Mouse (Mus musculus) hindbrain, postnatal 0 days (tissue): ENCODE measurements around the gene Olfr543. TPM values are rescaled to one million over a fixed set of nuclear protein-coding genes. Genes with fewer than 3 reads are reported as not detected.
"Not testable (repeated sequence)": the region's sequence is repeated elsewhere in the genome, so short reads cannot be mapped to it uniquely, and the experiment has no call there.

Experiments used
- ATAC-seq: fragments of 200-750 bp; cut with Nextera tagmentation; 2 replicates; pipeline ENCODE4 v1.8.0; 2017; ENCODE audit warnings: mild to moderate bottlenecking, moderate TSS enrichment, moderate library complexity
- DNase-seq: peaks from one replicate; pipeline ENCODE4 v3.0.0-alpha.2; 2015; ENCODE audit warnings: low spot score
- H3K27ac ChIP-seq: fragments of 300-500 bp; sonication (generic); 2 replicates; pipeline ENCODE4 v1.5.1; 2014; ENCODE audit warnings: mild to moderate bottlenecking
- H3K27me3 ChIP-seq: fragments of 300-500 bp; sonication (generic); 2 replicates; pipeline ENCODE4 v1.6.1; 2014; ENCODE audit warnings: low read length, mixed read lengths; ENCODE audit not compliant: insufficient read depth
- H3K36me3 ChIP-seq: fragments of 300-500 bp; sonication (generic); 2 replicates; pipeline ENCODE4 v1.6.1; 2014; ENCODE audit warnings: low read length, mixed read lengths; ENCODE audit not compliant: insufficient read depth
- H3K4me1 ChIP-seq: fragments of 300-500 bp; sonication (generic); 2 replicates; pipeline ENCODE4 v1.6.1; 2014; ENCODE audit warnings: antibody characterized with exemption, low read length, mixed read lengths; ENCODE audit not compliant: insufficient read depth
- H3K4me2 ChIP-seq: fragments of 300-500 bp; sonication (generic); 2 replicates; pipeline ENCODE4 v1.6.1; 2014; ENCODE audit warnings: low read depth, mild to moderate bottlenecking, low read length, moderate library complexity, mixed read lengths
- H3K4me3 ChIP-seq: fragments of 300-500 bp; sonication (generic); 2 replicates; pipeline ENCODE4 v1.5.1; 2014; ENCODE audit warnings: low read length
- H3K9ac ChIP-seq: fragments of 300-500 bp; sonication (generic); replicated peaks from 2 replicates; pipeline ENCODE4 v1.6.1; 2014; ENCODE audit warnings: mild to moderate bottlenecking, low read length, moderate library complexity, mixed read lengths
- H3K9me3 ChIP-seq: fragments of 300-500 bp; sonication (generic); 2 replicates; pipeline ENCODE4 v1.6.1; 2016; ENCODE audit warnings: low read length, mixed read lengths
- CTCF ChIP-seq: IDR thresholded peaks from 2 replicates; pipeline ENCODE4 v1.5.1; 2016; ENCODE audit warnings: antibody characterized with exemption, control low read depth, low read depth
- whole genome bisulfite sequencing: fragments of 180-500 bp; shearing (Covaris S2); extraction: QIAGEN DNeasy Blood & Tissue Kit; methylation state at CpG from one replicate; pipeline ENCODE4 v1.1.7; 2014; 5-methylcytosine and 5-hydroxymethylcytosine counted together
- polyA plus RNA-seq: library from polyadenylated mRNA; unstranded; fragments of >200 nt; fragmentation: Nextera tagmentation; extraction: Ambion mirVana; gene quantifications from 2 replicates; pipeline ENCODE4 v1.2.1, GENCODE M21; 2015
- total RNA-seq: library from RNA; depleted of rRNA; stranded (reverse); fragments of >200 nt; gene quantifications from 2 replicates; pipeline ENCODE4 v1.2.3, GENCODE M21; 2014

The Olfr543 gene
- total and polyA plus RNA-seq, 2 experiments from 2014 or later, result 0.28 TPM; not detected in 1

DNA sequence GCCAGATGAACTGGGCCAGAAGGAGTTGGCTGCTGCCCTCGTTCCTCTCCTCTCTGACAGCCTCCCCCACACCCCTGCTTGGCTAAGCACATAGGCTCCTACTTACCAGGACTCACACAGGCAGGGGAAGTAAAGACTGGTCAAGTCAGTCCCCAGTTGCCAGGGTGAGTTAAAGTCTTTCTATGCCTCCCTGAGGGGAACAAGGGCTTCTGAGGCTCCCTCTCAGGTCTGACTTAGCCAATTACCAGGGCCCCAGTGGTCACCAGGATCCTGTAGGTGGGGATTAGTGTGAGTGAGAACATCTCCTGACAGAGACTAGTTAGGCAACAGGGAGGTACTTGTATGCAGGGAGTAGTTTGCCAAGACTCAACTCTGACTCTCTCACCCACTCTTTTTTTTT lies 6.7 kb upstream of the Olfr543 start, which contains the start of gene Olfr544:
Gene Olfr544 (minus strand): TSS at position 153 of the 400 bp plus-strand sequence.
- Histone ChIP-seq H3K4me1 (no peaks in the 10 kb centered on the region), H3K9ac (no peak within 1 kb of the TSS), H3K9me3 (no peaks in the 10 kb centered on the region), H3K36me3 (no peaks in the 10 kb centered on the region), H3K27me3 (no peaks in the 10 kb centered on the region), H3K27ac (no peak within 1 kb of the TSS), H3K4me2 (no peak within 1 kb of the TSS), H3K4me3 (no peak within 1 kb of the TSS)
- ATAC-seq (no peak), DNase-seq (no peak)
- TF ChIP-seq CTCF, result no peak
- 67% methylated on average over 1 of the region's 1 CpGs for WGBS

DNA sequence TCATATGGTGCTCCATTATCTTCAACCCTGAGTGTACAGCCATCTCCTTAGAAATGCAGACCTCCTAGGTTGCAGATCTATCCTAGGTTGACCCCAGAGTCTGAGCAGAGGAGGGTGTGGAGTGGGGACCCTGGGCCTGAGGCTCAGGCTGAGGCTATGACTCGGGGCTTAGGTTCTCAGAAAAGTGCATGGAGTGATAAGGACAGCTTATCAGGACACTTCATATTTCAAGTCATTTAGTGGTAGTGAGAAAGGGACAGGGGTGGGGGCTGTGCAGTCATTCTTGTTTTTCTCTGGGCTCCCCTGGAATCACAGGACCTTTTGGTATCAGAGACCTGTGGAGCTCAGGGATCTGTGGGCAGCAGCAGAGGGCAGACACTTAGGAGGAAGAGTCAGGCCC lies 4.6 kb upstream of the Olfr543 start:
- H3K36me3 ChIP-seq, result no peaks in the 10 kb centered on the region

DNA sequence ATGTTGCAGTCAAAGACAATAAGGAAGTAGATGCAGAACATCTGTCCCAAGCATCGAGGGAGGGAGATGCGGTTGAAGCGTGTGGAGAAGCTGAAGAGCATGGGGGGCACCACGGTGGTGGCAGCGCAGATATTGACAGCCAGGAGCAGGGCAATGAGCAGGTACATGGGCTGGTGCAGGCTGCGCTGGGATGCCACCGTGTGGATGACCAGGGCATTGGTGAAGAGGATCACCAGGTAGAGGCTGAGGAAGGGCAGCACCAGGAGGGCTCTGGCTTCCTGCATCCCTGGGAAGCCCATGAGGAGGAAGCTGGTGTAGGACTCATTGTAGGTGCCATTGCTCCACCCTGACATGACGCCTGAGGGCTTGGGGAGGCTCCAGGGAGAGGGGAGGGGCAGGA lies 3.3 kb upstream of the Olfr543 start:
- not testable (repeated sequence) for H3K27me3 ChIP-seq, H3K4me2 ChIP-seq, H3K4me1 ChIP-seq, H3K36me3 ChIP-seq, H3K27ac ChIP-seq, H3K9ac ChIP-seq, DNase-seq, H3K9me3 ChIP-seq, H3K4me3 ChIP-seq
- ATAC-seq, result peak; percentile 27; the same call in 1 of the 2 replicates
- 67% methylated on average over 7 of the region's 8 CpGs for WGBS

More for the DNA sequence above, 4.6 kb upstream of the Olfr543 start:
- Histone ChIP-seq H3K4me2 (no peak overlapping the region), H3K27ac (no peak overlapping the region), H3K4me3 (no peak overlapping the region), H3K9me3 (no peaks in the 10 kb centered on the region), H3K27me3 (no peaks in the 10 kb centered on the region), H3K9ac (no peak overlapping the region), H3K4me1 (no peaks in the 10 kb centered on the region)
- DNase-seq (no peak), ATAC-seq (no peak)
- 96% methylated on average over 1 of the region's 1 CpGs for WGBS
- no peak for TF ChIP-seq CTCF

DNA sequence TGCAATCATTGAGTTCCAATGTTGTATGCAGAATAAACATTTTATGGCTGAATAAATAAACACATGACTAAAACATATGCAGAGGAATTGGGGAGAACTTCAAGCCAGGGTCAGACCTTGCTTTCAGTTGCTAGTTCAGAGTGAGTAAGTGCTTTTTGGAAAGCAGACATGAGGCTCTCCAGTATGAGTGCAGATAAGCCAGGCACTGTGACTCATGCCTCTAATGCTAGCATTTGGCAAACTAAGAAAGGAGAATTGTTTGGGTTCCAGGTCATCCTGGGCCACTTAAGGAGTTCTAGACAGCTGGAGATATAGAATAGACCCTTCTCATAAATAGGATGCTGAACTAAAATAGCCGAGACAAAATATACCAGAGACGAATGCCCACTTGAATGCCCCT lies 2.2 kb upstream of the Olfr543 start:
- H3K4me3 ChIP-seq, result no peak overlapping the region
- 94% methylated on average over 2 of the region's 2 CpGs for WGBS
- DNase-seq, result no peak
- H3K9me3 ChIP-seq, result no peaks in the 10 kb centered on the region
- no peak overlapping the region for H3K9ac ChIP-seq
- no peaks in the 10 kb centered on the region for H3K27me3 ChIP-seq
- H3K36me3 ChIP-seq, result no peaks in the 10 kb centered on the region
- no peaks in the 10 kb centered on the region for H3K4me1 ChIP-seq
- no peak for ATAC-seq
- TF ChIP-seq CTCF, result no peak
- H3K4me2 ChIP-seq, result no peak overlapping the region
- no peak overlapping the region for H3K27ac ChIP-seq

DNA sequence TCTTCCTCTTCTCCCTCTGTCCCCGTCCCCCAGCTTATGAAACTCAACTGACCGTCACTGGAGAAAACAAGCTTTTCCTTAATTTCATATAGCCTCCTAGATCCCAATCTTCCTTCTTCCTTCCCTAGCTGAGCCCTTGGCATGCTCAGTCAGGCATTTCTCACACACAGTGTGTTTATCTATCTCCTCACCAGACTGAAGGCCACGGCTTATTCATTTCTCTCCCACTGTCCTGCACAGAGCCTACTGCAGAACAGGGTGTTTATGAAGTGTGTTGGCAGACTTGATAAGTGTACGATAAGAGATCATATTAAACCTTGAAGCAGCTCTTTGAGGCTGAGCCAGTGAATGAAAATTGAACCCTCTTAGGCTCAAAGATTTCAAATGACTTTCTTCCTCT lies 658 bp downstream of the Olfr543 start:
- no peak for TF ChIP-seq CTCF
- 85% methylated on average over 4 of the region's 4 CpGs for WGBS
- Histone ChIP-seq H3K27ac (no peak overlapping the region), H3K4me3 (no peak overlapping the region), H3K9ac (no peak overlapping the region), H3K9me3 (no peaks in the 10 kb centered on the region), H3K4me2 (no peak overlapping the region), H3K27me3 (no peaks in the 10 kb centered on the region), H3K36me3 (no peaks in the 10 kb centered on the region), H3K4me1 (no peaks in the 10 kb centered on the region)
- DNase-seq (no peak), ATAC-seq (no peak)

DNA sequence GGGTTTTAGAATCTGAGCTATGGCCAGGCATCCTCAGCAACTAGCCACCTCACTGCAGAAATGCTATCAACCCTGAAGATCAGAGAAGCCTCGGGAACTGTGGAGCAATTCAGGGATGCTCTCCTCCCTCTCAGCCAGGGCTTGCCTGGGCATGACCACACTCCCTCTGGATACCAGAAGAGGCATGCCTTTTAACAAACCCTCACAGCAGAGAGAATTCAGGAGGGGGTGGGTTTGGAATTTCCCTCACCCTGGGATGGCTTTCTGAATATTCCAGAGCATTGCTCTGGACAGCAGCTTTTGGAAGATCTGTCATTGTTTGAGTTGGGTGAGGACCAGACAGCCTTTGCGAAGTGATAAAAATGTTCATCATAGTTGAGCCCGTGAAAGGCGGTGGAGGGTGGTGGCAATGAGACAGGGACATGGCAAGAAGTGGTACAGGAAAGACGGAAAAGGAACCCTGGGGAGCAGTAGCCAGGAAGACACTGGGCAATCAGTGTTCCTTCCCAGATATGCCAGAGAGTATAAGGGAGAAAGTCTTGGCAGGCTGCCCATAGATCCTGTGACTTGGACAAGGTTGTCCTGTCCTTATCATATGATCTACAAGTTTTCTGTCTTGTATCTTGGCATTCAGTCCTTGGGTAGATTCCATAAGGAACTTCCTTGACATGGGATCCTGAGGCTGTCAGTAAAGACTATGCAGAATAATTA lies 2.0 kb downstream of the Olfr543 start:
- Histone ChIP-seq H3K27ac (no peak overlapping the region), H3K4me1 (no peaks in the 10 kb centered on the region), H3K9ac (no peak overlapping the region), H3K27me3 (no peaks in the 10 kb centered on the region), H3K4me2 (no peak overlapping the region), H3K9me3 (no peaks in the 10 kb centered on the region), H3K4me3 (no peak overlapping the region), H3K36me3 (no peaks in the 10 kb centered on the region)
- 68% methylated on average over 5 of the region's 5 CpGs for WGBS
- ATAC-seq (no peak), DNase-seq (no peak)
- no peak for TF ChIP-seq CTCF

DNA sequence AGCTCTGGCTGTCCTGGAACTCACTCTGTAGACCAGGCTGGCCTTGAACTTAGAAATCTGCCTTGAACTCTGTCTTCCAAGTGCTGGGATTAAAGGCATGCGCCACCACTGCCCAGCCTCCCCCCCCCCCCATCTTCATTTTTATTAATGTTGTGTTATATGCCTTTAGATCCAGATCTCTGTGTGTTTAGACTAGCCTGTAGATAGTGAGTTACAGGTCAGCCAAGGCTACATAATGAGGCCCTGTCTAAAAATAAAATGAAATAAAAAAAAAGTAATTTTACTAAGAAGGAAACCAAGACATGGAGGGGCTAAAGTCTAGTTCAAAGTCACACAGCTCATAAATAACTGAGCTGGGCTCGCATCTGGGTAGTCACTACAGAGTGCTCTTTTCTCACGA lies 2.6 kb downstream of the Olfr543 start:
- TF ChIP-seq CTCF, result no peak
- WGBS, result 91% methylated on average over 3 of the region's 3 CpGs
- H3K27ac ChIP-seq, result no peak overlapping the region

More for the DNA sequence above, 2.6 kb downstream of the Olfr543 start:
- Histone ChIP-seq H3K9me3 (no peaks in the 10 kb centered on the region), H3K27me3 (no peaks in the 10 kb centered on the region), H3K4me1 (no peaks in the 10 kb centered on the region), H3K9ac (no peak overlapping the region), H3K4me2 (no peak overlapping the region), H3K36me3 (no peaks in the 10 kb centered on the region), H3K4me3 (no peak overlapping the region)
- DNase-seq (no peak), ATAC-seq (no peak)
